Mouse (Mus musculus) left cerebral cortex, adult 11 months (tissue): Measurements from ENCODE around the gene Il17rb.
A peak's percentile ranks its signal among the peaks of the same experiment; 100 is the strongest.

Experiments
- DNase-seq: peaks from one replicate; pipeline ENCODE4 v3.0.0; 2022; ENCODE audit warnings: low spot score

Gene Il17rb

GRCm38 (mm10) chr14:30016666-30017065 is 8.0 kb upstream of the Il17rb start:
- no peak for DNase-seq

GRCm38 (mm10) chr14:30015008-30015407 is 6.3 kb upstream of the Il17rb start:
- DNase-seq = no peak

DNA sequence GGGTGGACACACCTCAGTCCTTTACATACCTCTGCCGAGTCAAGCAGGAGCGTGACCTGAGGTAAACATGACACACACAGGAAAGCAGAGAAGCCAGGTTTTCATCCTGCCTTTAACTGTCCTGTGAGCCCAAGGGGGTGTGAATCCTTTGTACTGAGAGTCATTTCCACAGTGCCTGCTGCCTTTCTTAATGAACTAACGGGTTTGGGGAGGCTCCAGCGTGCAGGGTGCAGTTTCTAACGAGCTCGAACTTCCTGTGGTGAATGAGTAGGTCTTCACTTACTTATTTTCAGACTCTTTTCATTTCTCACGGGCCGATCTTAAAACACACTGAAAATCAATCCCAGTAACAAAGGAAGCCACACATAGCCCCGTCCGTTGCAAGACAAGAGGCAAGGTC is 5.8 kb upstream of the Il17rb start:
- no peak for DNase-seq

GRCm38 (mm10) chr14:30011886-30012560 is 3.3 kb upstream of the Il17rb start:
- no peak for DNase-seq

DNA sequence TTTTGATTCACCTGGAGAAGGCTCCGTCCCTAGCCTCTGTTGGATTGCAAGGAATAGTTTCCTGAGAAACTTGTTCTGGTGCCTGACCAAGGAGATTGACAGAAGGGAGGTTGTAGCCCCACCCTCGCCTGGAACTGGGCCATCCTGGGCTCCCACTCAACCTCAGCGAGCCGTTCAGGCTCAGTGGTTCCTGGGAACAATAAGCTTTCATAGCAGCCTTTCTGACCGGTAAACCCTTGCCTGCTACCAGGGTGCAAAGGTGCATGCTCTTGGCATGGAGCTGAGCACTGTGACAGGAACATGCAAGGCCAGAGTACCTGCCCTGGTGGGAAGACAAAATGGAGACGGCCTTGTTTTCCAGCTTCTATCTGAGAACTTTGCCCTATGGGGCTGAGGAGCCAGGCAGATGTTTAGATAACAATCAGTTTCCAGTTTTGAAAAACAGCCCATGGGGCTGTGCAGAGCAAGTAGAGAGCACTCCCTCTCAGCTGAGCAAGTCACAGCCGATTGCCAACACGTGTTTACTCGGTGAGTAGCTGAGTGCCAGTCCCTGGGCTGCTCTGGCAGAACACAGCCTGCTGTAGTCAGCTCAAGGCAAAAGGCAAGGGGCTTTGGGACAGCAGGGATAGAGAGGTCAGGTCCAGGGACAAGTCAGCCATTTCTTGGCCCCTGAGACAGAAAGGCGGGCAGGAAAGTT is 1.3 kb upstream of the Il17rb start:
- no peak for DNase-seq

DNA sequence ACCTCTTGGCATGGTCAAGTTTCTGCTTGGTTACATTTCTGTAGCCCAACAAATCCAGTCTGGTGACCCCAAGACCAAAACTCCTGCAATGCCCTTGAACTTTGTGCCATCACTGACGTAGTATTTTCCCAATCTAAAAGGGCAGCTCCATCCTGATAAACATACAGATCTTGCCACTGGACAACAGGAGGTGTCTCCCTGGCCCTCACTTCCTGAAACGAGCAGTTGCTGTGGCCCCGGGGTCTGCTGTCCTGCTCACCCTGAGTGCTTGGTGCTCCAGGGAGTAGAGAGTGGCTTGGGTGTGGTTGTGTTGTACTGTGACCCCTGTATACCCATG is 9.3 kb downstream of the Il17rb start:
- DNase-seq = no peak

DNA sequence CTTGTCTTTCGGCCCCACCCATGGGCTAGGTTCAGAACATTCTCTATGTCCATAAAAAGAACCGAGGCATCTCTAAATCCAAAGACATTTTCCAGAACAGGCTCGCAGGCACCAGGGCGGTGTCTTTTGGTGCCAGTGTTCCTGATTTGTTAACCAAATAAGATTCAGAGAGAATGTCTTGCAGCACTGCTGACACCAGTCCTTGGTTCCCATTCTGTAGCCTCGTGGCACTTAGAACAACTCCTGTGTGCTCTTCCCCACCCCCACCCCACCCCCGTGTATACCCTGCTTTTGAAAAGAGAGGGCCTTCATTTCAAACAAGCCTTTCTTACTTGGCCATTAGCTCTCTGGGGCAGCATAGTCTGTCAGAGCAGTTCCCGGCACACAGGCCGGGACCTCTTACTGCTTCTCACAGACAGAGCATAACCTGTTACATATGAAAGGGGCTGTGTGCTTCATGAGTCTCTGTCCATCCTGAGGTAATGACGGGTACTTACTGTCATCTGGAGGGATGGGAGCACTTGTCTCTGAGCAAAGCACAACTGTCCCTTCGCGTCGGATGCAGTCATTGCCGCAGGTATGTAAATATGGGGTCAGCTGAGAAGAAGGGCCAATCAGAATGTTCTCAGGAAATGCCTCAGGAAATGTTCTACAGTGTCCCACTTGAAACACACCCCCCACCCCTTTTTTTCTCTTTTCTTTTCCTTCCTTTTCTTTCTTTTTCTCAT is 9.8 kb downstream of the Il17rb start:
- DNase-seq = no peak

DNA sequence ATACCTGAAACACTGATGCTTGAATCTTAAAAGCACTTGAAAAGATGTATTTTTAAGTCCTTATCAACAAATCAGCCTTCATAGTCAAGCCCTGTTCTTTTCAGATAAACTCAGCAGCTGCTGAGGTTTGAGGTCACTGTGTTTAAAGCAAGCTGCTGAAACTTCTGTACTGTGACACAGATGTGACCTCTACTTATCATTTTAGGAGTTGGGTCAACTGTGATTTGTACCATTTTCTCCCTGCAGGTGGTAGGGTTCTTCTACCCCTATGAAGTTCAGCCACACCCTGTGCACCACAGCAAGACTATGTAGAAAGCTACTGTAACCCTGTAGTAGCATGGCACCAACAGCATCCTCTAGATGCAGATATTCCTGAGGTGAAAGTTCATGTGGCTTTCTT is 11.4 kb downstream of the Il17rb start:
- DNase-seq = no peak

GRCm38 (mm10) chr14:29996000-29996751 is 12.5 kb downstream of the Il17rb start:
- no peak for DNase-seq

- DNase-seq = no peak
Measured at GRCm38 (mm10) chr14:29994976-29995375, 13.7 kb downstream of the Il17rb start.

DNA sequence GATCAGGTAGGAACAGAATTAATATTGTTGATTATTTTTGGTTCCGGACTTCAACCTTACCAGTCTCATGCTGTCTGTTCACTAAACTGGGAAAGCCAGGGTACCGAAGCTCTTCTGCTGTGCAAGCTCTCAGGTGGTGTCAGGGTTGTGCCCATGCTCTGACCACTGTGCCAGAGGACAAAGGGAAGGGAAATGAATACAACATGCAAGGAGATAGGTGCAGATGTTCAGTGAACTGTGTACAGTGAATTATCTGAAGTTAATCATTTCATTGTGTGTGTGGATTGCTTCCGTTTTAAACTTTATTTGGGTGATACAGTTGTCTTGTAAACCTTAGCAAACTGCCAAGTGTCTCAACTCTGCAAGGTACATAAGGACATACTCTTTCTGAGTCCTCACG is 20.4 kb downstream of the Il17rb start:
- DNase-seq = no peak

GRCm38 (mm10) chr14:29987739-29988138 is 21.0 kb downstream of the Il17rb start:
- DNase-seq = no peak

GRCm38 (mm10) chr14:29987276-29987675 is 21.4 kb downstream of the Il17rb start:
- DNase-seq = no peak

GRCm38 (mm10) chr14:29986096-29986495 is 22.6 kb downstream of the Il17rb start:
- no peak for DNase-seq

GRCm38 (mm10) chr14:29980447-29981205 is 28.1 kb downstream of the Il17rb start:
- DNase-seq = no peak

GRCm38 (mm10) chr14:29978254-29979204 is 30.2 kb downstream of the Il17rb start, which contains the start of gene Actr8:
TSS of gene Actr8 (plus strand) at chr14:29978337.
- peak; percentile 85 for DNase-seq

GRCm38 (mm10) chr14:29976927-29977326 is 31.8 kb downstream of the Il17rb start:
- DNase-seq = no peak

DNA sequence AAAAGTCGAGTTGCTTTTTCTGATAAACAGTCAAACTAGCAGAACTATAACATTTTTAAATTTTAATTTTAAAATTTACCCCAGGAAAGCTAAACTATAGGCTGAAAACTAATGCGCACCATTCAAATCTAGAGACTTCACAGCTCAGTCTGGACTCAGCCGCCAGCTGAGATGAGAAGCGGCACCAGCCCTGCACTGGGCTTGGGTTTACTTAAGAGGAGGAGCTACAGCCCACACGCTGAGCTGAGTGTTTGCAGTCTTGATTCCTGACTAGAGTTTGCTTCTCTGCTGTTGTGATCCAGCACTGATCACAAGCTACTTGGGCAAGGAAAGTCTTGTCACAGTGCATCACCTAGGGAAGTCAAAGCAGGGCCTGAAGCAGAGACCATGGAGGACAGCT is 36.7 kb downstream of the Il17rb start:
- DNase-seq = no peak

DNA sequence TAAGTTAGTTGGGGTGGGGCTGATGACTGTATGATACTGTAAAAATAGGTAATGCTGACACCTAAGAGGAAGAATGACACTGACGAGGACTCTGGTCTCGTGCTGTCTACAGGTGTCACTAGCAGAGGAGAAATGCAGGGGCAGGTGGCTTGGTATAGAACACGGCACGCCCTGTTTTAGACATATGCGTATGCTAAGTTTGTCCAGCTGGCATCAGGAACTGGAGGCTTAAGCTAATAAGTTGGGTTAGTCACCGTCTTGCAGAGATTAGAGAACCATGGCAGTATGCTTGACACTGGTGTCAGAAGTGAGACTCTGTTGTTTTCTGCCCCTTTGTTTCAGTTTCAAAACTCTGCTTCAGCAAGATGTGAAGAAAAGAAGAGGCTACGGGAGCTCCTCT is 37.2 kb downstream of the Il17rb start:
- no peak for DNase-seq

GRCm38 (mm10) chr14:29968075-29968821 is 40.4 kb downstream of the Il17rb start, which contains the start of gene Selenok:
TSS of gene Selenok (plus strand) at chr14:29968308.
- peak; percentile 98 for DNase-seq
